Mouse (Mus musculus): ENCODE measurements at regions not wholly inside any gene's neighbourhood (a gene's known extent, or its start where the extent isn't known, plus 50 kb on each side); places are given as distances from the start of the nearest gene placed in this dataset.

DNA sequence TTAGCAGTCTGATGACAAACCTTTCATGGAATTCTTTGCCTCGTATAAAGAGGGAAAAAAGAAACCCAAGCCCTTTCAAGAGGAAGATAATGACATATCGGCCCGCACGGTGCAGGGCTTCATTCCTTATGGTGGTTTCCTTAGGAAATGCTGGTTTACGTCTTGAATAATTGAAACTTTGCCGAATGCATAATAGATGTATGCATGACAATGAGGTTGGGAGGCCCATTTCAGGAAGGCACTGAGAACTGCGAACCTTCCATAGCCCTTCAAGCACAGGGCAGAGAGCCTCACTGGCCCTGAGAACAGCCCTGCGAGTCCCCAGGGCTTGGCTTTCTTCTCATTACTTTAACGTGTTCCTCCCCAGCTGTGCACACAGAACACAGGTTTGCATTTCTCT lies 255.7 kb downstream of the Med10 start:
- TF ChIP-seq EP300 (optimal IDR thresholded peaks at IDR 0.05) (no peak), CTCF (IDR thresholded peaks at IDR 0.05; ENCODE audit: low read depth) (no peak)

All from stomach, postnatal 0 days (tissue).